8 mouse cellular contexts compared by ENCODE assay signal in the genomic region with DNA sequence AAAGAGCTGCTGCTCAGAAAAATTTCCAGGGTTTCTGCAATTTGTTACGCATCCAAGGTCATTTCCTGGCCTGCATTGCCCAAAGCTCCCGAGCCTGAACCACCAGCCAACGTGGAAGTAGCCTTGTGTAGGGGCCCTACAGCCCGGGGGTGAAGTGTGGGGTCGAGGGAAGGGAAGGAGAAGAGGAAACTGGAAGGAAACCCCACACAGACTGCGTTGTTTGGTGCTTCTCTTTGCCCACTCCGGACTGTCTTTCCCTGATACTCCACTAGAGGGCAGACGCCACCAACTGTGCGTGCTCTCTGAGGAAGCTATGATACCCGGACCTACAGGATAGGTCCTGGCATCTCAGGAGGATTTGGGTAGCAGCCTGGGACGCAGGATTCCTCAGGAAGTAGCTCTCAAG.
DNase-seq lines count a peak whose midpoint lies in the region; ATAC-seq and TF ChIP-seq lines count a peak whose summit lies in the region.

No protein-coding gene starts in this region.

- H3K9me3 ChIP-seq in liver, embryonic 12.5 days (replicated peaks): no peaks in the 10 kb centered on the region
- H3K9me3 ChIP-seq in intestine, embryonic 15.5 days: no peaks in the 10 kb centered on the region
- no peaks in the 10 kb centered on the region for H3K9me3 ChIP-seq in midbrain, postnatal 0 days (ENCODE audit: low read length)
- H3K9me3 ChIP-seq in stomach, embryonic 15.5 days: no peaks in the 10 kb centered on the region

- no peaks in the 10 kb centered on the region for H3K4me1 ChIP-seq in liver, embryonic 12.5 days
- no peaks in the 10 kb centered on the region for H3K4me1 ChIP-seq in intestine, embryonic 15.5 days (replicated peaks)
- H3K4me1 ChIP-seq in midbrain, postnatal 0 days (ENCODE audit: insufficient read depth, low read length): no peaks in the 10 kb centered on the region
- H3K4me1 ChIP-seq in stomach, embryonic 15.5 days: no peaks in the 10 kb centered on the region

- H3K36me3 ChIP-seq in liver, embryonic 12.5 days: no peaks in the 10 kb centered on the region
- H3K36me3 ChIP-seq in intestine, embryonic 15.5 days: no peaks in the 10 kb centered on the region
- no peaks in the 10 kb centered on the region for H3K36me3 ChIP-seq in midbrain, postnatal 0 days (ENCODE audit: insufficient read depth, low read length)
- H3K36me3 ChIP-seq in stomach, embryonic 15.5 days: no peaks in the 10 kb centered on the region

- H3K4me3 ChIP-seq in liver, embryonic 12.5 days: no peak overlapping the region
- no peak overlapping the region for H3K4me3 ChIP-seq in intestine, embryonic 15.5 days (replicated peaks)
- no peak overlapping the region for H3K4me3 ChIP-seq in midbrain, postnatal 0 days (ENCODE audit: low read depth, low read length)
- no peak overlapping the region for H3K4me3 ChIP-seq in stomach, embryonic 15.5 days (replicated peaks)

- ATAC-seq in liver, embryonic 12.5 days: no peak
- no peak for ATAC-seq in intestine, embryonic 15.5 days
- ATAC-seq in midbrain, postnatal 0 days (ENCODE audit: low FRiP score): no peak
- no peak for ATAC-seq in stomach, embryonic 15.5 days (ENCODE audit: insufficient read depth, low FRiP score, low read depth)

- H3K4me2 ChIP-seq in liver, embryonic 12.5 days: no peak overlapping the region
- peak overlapping the region; percentile 30; the same call in 1 of the 2 replicates for H3K4me2 ChIP-seq in intestine, embryonic 15.5 days (replicated peaks)
- H3K4me2 ChIP-seq in midbrain, postnatal 0 days (ENCODE audit: low read depth, low read length, poor library complexity, severe bottlenecking): no peak overlapping the region
- H3K4me2 ChIP-seq in stomach, embryonic 15.5 days: peak overlapping the region; percentile 32; the same call in 1 of the 2 replicates

- intact Hi-C loops in left cerebral cortex, postnatal 14 days (cut with DNase I): loop anchor here (2.0 to 10.0 kb wide), 4 partner anchors 638 to 1460 kb away; partner anchors contain the start of gene Rora

- 9% methylated on average over 11 of the region's 11 CpGs for WGBS in liver, embryonic 12.5 days (ENCODE audit: insufficient replicate concordance)
- WGBS in intestine, embryonic 15.5 days: 7% methylated on average over 11 of the region's 11 CpGs
- 9% methylated on average over 11 of the region's 11 CpGs for WGBS in midbrain, postnatal 0 days
- 6% methylated on average over 11 of the region's 11 CpGs for WGBS in stomach, embryonic 15.5 days

- H3K9ac ChIP-seq in liver, embryonic 12.5 days: no peak overlapping the region
- no peak overlapping the region; the same call in 1 of the 2 replicates for H3K9ac ChIP-seq in intestine, embryonic 15.5 days
- no peak overlapping the region for H3K9ac ChIP-seq in midbrain, postnatal 0 days (replicated peaks; ENCODE audit: low read length, poor library complexity, severe bottlenecking)
- H3K9ac ChIP-seq in stomach, embryonic 15.5 days: no peak overlapping the region

- peak; percentile 99 for TF ChIP-seq CTCF in midbrain, postnatal 0 days (IDR thresholded peaks at IDR 0.05)

- no peak overlapping the region for H3K27ac ChIP-seq in liver, embryonic 12.5 days
- H3K27ac ChIP-seq in intestine, embryonic 15.5 days: no peak overlapping the region
- H3K27ac ChIP-seq in midbrain, postnatal 0 days (ENCODE audit: low read depth, low read length): no peak overlapping the region
- no peak overlapping the region for H3K27ac ChIP-seq in stomach, embryonic 15.5 days

- H3K27me3 ChIP-seq in liver, embryonic 12.5 days (replicated peaks): peaks cover 4% of the 10 kb centered on the region; the same call in 1 of the 2 replicates
- H3K27me3 ChIP-seq in intestine, embryonic 15.5 days (replicated peaks): 0 out of 2 replicates have a peak, but pooled peaks cover 5% of the 10 kb centered on the region
- H3K27me3 ChIP-seq in midbrain, postnatal 0 days (ENCODE audit: insufficient read depth, low read length): no peaks in the 10 kb centered on the region
- no peaks in the 10 kb centered on the region for H3K27me3 ChIP-seq in stomach, embryonic 15.5 days (replicated peaks)

- peak; percentile 60 for DNase-seq in liver
- peak; percentile 87 for DNase-seq in embryo, embryonic 10 days (ENCODE audit: low spot score)
- peak; percentile 84 for DNase-seq in gastrocnemius, postnatal 10 days
- peak; percentile 81 to 90 for DNase-seq in left cerebral cortex, postnatal 14 days (ENCODE audit: low spot score in 2 of 2)
- peak; percentile 76 for DNase-seq in midbrain, postnatal 0 days (ENCODE audit: low spot score)

Comparison
In these comparisons a context has a peak if more than half of its experiments do, and no peak if none do; other contexts are left out.
1. H3K4me2 ChIP-seq: peak in intestine, embryonic 15.5 days (single experiment) and stomach, embryonic 15.5 days (single experiment); none in liver, embryonic 12.5 days (single experiment) and midbrain, postnatal 0 days (single experiment).
2. Peak in every context shown above with its lines, with median percentiles within 50 percentile points of each other: DNase-seq.